Mouse (Mus musculus): Measurements from ENCODE around the gene Pon1. TPM values are rescaled to one million over a fixed set of nuclear protein-coding genes. Genes with fewer than 3 reads are reported as not detected.

Gene Pon1
- total and polyA plus RNA-seq, 3 experiments: not detected

DNA sequence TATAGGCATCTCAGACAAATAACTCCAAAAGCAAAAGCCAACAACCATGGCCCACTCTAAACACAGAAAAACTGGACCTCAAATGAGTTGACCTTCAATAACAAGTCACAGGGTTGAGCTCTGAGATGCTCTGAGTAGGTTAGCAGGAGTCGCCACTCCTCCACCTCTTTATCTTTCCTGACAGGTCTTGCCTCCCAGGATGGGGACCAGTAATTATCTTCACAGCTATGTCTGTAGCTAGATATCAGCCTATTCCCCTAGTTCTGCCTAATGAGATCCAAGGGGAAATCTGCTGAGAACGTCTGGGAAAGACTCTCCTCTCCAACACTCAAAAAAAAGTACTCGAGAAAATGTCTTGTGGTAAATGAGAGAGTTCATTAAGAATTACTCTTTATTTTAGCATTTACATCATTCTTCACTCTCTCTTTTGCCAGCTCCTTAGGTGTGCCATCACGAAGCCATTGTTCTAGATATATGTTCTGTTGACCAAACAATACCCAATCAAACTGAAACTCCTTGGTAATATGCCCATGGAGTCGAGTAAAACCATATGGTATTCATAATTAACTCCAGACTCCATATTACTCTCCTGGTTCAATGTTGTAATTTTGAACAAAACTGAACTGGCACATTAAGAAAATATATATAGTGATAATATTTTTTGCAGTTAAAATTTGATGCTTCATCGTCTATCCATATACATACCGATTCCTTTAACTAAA, 7.4 kb downstream of the Pon1 start:
- no peaks in the 10 kb centered on the region for H3K36me3 ChIP-seq (ENCODE audit: control insufficient read depth in 1 of 2, insufficient read depth in 2 of 2, low read length in 2 of 2)
- H3K4me3 ChIP-seq (ENCODE audit: control insufficient read depth in 1 of 2, insufficient read depth in 1 of 2, low read depth in 2 of 2, low read length in 2 of 2): no peak overlapping the region
- DNase-seq (ENCODE audit: low read depth, low spot score): no peak
- H3K27ac ChIP-seq (ENCODE audit: control insufficient read depth, low read depth, low read length): no peak overlapping the region
- TF ChIP-seq ZMIZ1 (IDR thresholded peaks at IDR 0.05; ENCODE audit: low read depth, low read length) (no peak), CTCF (IDR thresholded peaks at IDR 0.05 in 2 of 3, conservative IDR thresholded peaks at IDR 0.05 in 1 of 3; ENCODE audit: control insufficient read depth in 1 of 3, insufficient read depth in 1 of 3, low read depth in 2 of 3, low read length in 3 of 3, poor library complexity in 1 of 3, severe bottlenecking in 1 of 3) (no peak), ZC3H11A (IDR thresholded peaks at IDR 0.05; ENCODE audit: low read depth, low read length) (no peak), JUND (IDR thresholded peaks at IDR 0.05; ENCODE audit: low read depth, low read length) (no peak), ELF1 (IDR thresholded peaks at IDR 0.05; ENCODE audit: low read depth, low read length) (no peak), MXI1 (IDR thresholded peaks at IDR 0.05; ENCODE audit: low read depth, low read length) (no peak), USF1 (IDR thresholded peaks at IDR 0.05; ENCODE audit: low read depth, low read length) (no peak), NELFE (IDR thresholded peaks at IDR 0.05; ENCODE audit: low read depth, low read length) (no peak), MAZ (IDR thresholded peaks at IDR 0.05; ENCODE audit: low read depth, low read length) (no peak), EP300 (IDR thresholded peaks at IDR 0.05; ENCODE audit: low read depth in 1 of 2, low read length in 2 of 2) (no peak)
- H3K79me2 ChIP-seq (ENCODE audit: control insufficient read depth, insufficient read depth, low read length, poor library complexity): no peaks in the 10 kb centered on the region
- H3K4me1 ChIP-seq (ENCODE audit: control insufficient read depth in 1 of 2, insufficient read depth in 2 of 2, low read length in 2 of 2): no peaks in the 10 kb centered on the region
- no peak overlapping the region for H3K9ac ChIP-seq (ENCODE audit: control insufficient read depth, low read depth, low read length, poor library complexity, severe bottlenecking)
- H3K9me3 ChIP-seq (replicated peaks; ENCODE audit: insufficient read depth, low read length): no peaks in the 10 kb centered on the region
- H3K27me3 ChIP-seq (ENCODE audit: control insufficient read depth in 1 of 2, insufficient read depth in 2 of 2, low read length in 2 of 2): peaks cover 7 to 9% of the 10 kb centered on the region in 2 experiments

DNA sequence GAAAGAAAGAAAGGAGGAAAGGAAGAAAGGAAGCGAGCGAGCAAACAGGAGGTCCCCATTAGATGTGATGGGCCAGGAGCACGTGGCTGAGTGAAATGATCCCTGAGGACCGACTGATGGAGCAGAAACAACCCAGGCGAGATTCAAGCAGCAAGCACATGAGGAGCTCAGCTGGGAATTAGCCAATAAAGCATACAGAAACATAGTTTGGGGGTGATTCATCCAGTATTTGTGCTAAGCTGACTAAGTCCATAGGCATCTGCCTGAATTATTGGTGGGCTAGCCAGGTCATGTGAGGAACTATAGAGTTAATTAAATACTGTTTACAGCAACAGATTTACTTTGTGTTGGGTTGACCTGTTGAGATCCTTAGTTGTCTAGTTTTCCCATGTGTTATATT, 13.1 kb downstream of the Pon1 start:
- Histone ChIP-seq H3K4me1 (ENCODE audit: control insufficient read depth in 1 of 2, insufficient read depth in 2 of 2, low read length in 2 of 2) (no peaks in the 10 kb centered on the region), H3K36me3 (ENCODE audit: control insufficient read depth in 1 of 2, insufficient read depth in 2 of 2, low read length in 2 of 2) (no peaks in the 10 kb centered on the region), H3K9ac (ENCODE audit: control insufficient read depth, low read depth, low read length, poor library complexity, severe bottlenecking) (no peak overlapping the region), H3K27me3 (ENCODE audit: control insufficient read depth in 1 of 2, insufficient read depth in 2 of 2, low read length in 2 of 2) (peaks cover 6 to 8% of the 10 kb centered on the region in 2 experiments), H3K9me3 (replicated peaks; ENCODE audit: insufficient read depth, low read length) (no peaks in the 10 kb centered on the region), H3K79me2 (ENCODE audit: control insufficient read depth, insufficient read depth, low read length, poor library complexity) (no peaks in the 10 kb centered on the region), H3K4me3 (ENCODE audit: control insufficient read depth in 1 of 2, insufficient read depth in 1 of 2, low read depth in 2 of 2, low read length in 2 of 2) (no peak overlapping the region), H3K27ac (ENCODE audit: control insufficient read depth, low read depth, low read length) (no peak overlapping the region)
- no peak for TF ChIP-seq CTCF (IDR thresholded peaks at IDR 0.05 in 2 of 3, conservative IDR thresholded peaks at IDR 0.05 in 1 of 3; ENCODE audit: control insufficient read depth in 1 of 3, insufficient read depth in 1 of 3, low read depth in 2 of 3, low read length in 3 of 3, poor library complexity in 1 of 3, severe bottlenecking in 1 of 3)
- TF ChIP-seq TAL1 (IDR thresholded peaks at IDR 0.05; ENCODE audit: low read length): no peak
- no peak for TF ChIP-seq POLR2AphosphoS5 (IDR thresholded peaks at IDR 0.05; ENCODE audit: borderline replicate concordance, low read depth, low read length)
- TF ChIP-seq ZMIZ1 (IDR thresholded peaks at IDR 0.05; ENCODE audit: low read depth, low read length): no peak
- no peak for TF ChIP-seq CHD2 (IDR thresholded peaks at IDR 0.05; ENCODE audit: low read length)
- no peak for TF ChIP-seq MAZ (IDR thresholded peaks at IDR 0.05; ENCODE audit: low read depth, low read length)
- TF ChIP-seq POLR2AphosphoS2 (IDR thresholded peaks at IDR 0.05; ENCODE audit: low read length): no peak
- no peak for TF ChIP-seq CHD1 (IDR thresholded peaks at IDR 0.05; ENCODE audit: low read depth, low read length)
- no peak for TF ChIP-seq BHLHE40 (IDR thresholded peaks at IDR 0.05; ENCODE audit: borderline replicate concordance, low read depth, low read length)
- TF ChIP-seq RAD21 (IDR thresholded peaks at IDR 0.05; ENCODE audit: low read depth, low read length): no peak
- TF ChIP-seq RCOR1 (IDR thresholded peaks at IDR 0.05; ENCODE audit: low read depth, low read length): no peak
- TF ChIP-seq MAX (IDR thresholded peaks at IDR 0.05; ENCODE audit: low read length): no peak
- TF ChIP-seq SMC3 (IDR thresholded peaks at IDR 0.05; ENCODE audit: low read depth, low read length): no peak
- TF ChIP-seq MEF2A (IDR thresholded peaks at IDR 0.05; ENCODE audit: extremely low read depth, insufficient replicate concordance, low read depth, low read length, poor library complexity, severe bottlenecking): no peak
- TF ChIP-seq POLR2A (IDR thresholded peaks at IDR 0.05; ENCODE audit: control insufficient read depth in 1 of 2, insufficient read depth in 1 of 2, low read depth in 1 of 2, low read length in 2 of 2, poor library complexity in 1 of 2): no peak
- TF ChIP-seq GATA1 (IDR thresholded peaks at IDR 0.05; ENCODE audit: low read depth, low read length): no peak
- no peak for TF ChIP-seq ZC3H11A (IDR thresholded peaks at IDR 0.05; ENCODE audit: low read depth, low read length)
- TF ChIP-seq ZNF384 (IDR thresholded peaks at IDR 0.05; ENCODE audit: low read depth, low read length): no peak
- TF ChIP-seq MXI1 (IDR thresholded peaks at IDR 0.05; ENCODE audit: low read depth, low read length): no peak
- TF ChIP-seq MYC (IDR thresholded peaks at IDR 0.05; ENCODE audit: low read depth, low read length): no peak
- DNase-seq (ENCODE audit: low read depth, low spot score): no peak
